Mouse (Mus musculus): ENCODE measurements around the gene Ctso. TPM values are rescaled to one million over a fixed set of nuclear protein-coding genes. Genes with fewer than 3 reads are reported as not detected.

Gene Ctso
- polyA plus RNA-seq, 1 experiment from 2014 or later = 25.0 TPM

Other genes with a start within 250 kb of the Ctso start
- 0.22 and 0.30 TPM in 2 replicates for gene Tdo2, start 43.6 kb downstream of the Ctso start, polyA plus RNA-seq (2014; fragmentation: Nextera tagmentation; extraction: Ambion mirVana)
- not detected in 2 replicates for gene Asic5, start 49.7 kb downstream of the Ctso start, polyA plus RNA-seq (2014; fragmentation: Nextera tagmentation; extraction: Ambion mirVana)
- 59.5 and 62.2 TPM in 2 replicates for gene Gucy1b1, start 142.1 kb downstream of the Ctso start, polyA plus RNA-seq (2014; fragmentation: Nextera tagmentation; extraction: Ambion mirVana)
- 61.0 and 69.3 TPM in 2 replicates for gene Gucy1a1, start 213.2 kb downstream of the Ctso start, polyA plus RNA-seq (2014; fragmentation: Nextera tagmentation; extraction: Ambion mirVana)

All from heart, embryonic 14.5 days (tissue).